Mouse (Mus musculus): ENCODE results near the gene Lpar5. TPM values are rescaled to one million over a fixed set of nuclear protein-coding genes. Genes with fewer than 3 reads are reported as not detected.

The Lpar5 gene
- total RNA-seq, 2 experiments from 2014 or later = 0.53 to 0.75 TPM

GRCm38 (mm10) chr6:125087937-125088336 is 20.2 kb downstream of the Lpar5 start:
- no peak for DNase-seq

GRCm38 (mm10) chr6:125088561-125089321 is 21.0 kb downstream of the Lpar5 start:
- peak; percentile 68 to 73 for DNase-seq

GRCm38 (mm10) chr6:125089521-125090321 is 22.0 kb downstream of the Lpar5 start:
- peak; percentile 80 to 86 for DNase-seq

GRCm38 (mm10) chr6:125090341-125091085 is 22.8 kb downstream of the Lpar5 start:
- no peak for DNase-seq

- no peak for DNase-seq
Measured at GRCm38 (mm10) chr6:125092372-125092771, 24.7 kb downstream of the Lpar5 start.

- DNase-seq = no peak
Measured at GRCm38 (mm10) chr6:125094843-125095242, 27.1 kb downstream of the Lpar5 start.

- peak; percentile 88 to 89 for DNase-seq
Measured at GRCm38 (mm10) chr6:125095391-125096278, 27.9 kb downstream of the Lpar5 start, which contains the start of gene Chd4. Gene Chd4 (plus strand): TSS chr6:125095981.

- peak in 1 of 2 experiments; percentile 37 for DNase-seq
Measured at GRCm38 (mm10) chr6:125096279-125096596, 28.5 kb downstream of the Lpar5 start.

- DNase-seq = peak; percentile 40 to 58
Measured at GRCm38 (mm10) chr6:125096597-125097345, 29.1 kb downstream of the Lpar5 start.

GRCm38 (mm10) chr6:125097346-125097689 is 29.6 kb downstream of the Lpar5 start:
- DNase-seq = peak; percentile 34 to 48

- no peak for DNase-seq
Measured at GRCm38 (mm10) chr6:125097951-125098350, 30.2 kb downstream of the Lpar5 start.

- DNase-seq = no peak
Measured at GRCm38 (mm10) chr6:125098513-125098912, 30.8 kb downstream of the Lpar5 start.

- peak in 1 of 2 experiments; percentile 21 for DNase-seq
Measured at GRCm38 (mm10) chr6:125099421-125099971, 31.8 kb downstream of the Lpar5 start.

- DNase-seq = no peak
Measured at GRCm38 (mm10) chr6:125101444-125101843, 33.7 kb downstream of the Lpar5 start.

- no peak for DNase-seq
Measured at GRCm38 (mm10) chr6:125104223-125104622, 36.5 kb downstream of the Lpar5 start.

GRCm38 (mm10) chr6:125107705-125108104 is 40.0 kb downstream of the Lpar5 start:
- DNase-seq = no peak

GRCm38 (mm10) chr6:125109371-125109770 is 41.7 kb downstream of the Lpar5 start:
- no peak for DNase-seq

GRCm38 (mm10) chr6:125110927-125111326 is 43.2 kb downstream of the Lpar5 start:
- no peak for DNase-seq

- no peak for DNase-seq
Measured at GRCm38 (mm10) chr6:125112553-125112952, 44.8 kb downstream of the Lpar5 start.

- no peak for DNase-seq
Measured at GRCm38 (mm10) chr6:125119387-125119786, 51.7 kb downstream of the Lpar5 start.

GRCm38 (mm10) chr6:125128724-125129123 is 61.0 kb downstream of the Lpar5 start:
- no peak for DNase-seq
